Mouse (Mus musculus) heart, embryonic 12.5 days (tissue): Measurements from ENCODE around the gene Lbr. TPM values are rescaled to one million over a fixed set of nuclear protein-coding genes. Genes with fewer than 3 reads are reported as not detected.

Experiments used
- ATAC-seq: fragments of 200-750 bp; cut with Nextera tagmentation; 2 replicates; pipeline ENCODE4 v1.8.0; 2017; ENCODE audit warnings: moderate TSS enrichment, moderate library complexity; ENCODE audit not compliant: insufficient number of reproducible peaks, low FRiP score
- H3K27ac ChIP-seq: fragments of 300-500 bp; sonication (generic); 2 replicates; pipeline ENCODE4 v1.5.1; 2016; ENCODE audit warnings: mild to moderate bottlenecking, moderate library complexity; ENCODE audit not compliant: poor library complexity, severe bottlenecking
- H3K27me3 ChIP-seq: fragments of 300-500 bp; sonication (generic); replicated peaks from 2 replicates; pipeline ENCODE4 v1.6.1; 2016; ENCODE audit warnings: mild to moderate bottlenecking, moderate library complexity
- H3K36me3 ChIP-seq: fragments of 300-500 bp; sonication (generic); 2 replicates; pipeline ENCODE4 v1.6.1; 2016; ENCODE audit warnings: mild to moderate bottlenecking, moderate library complexity
- H3K4me1 ChIP-seq: fragments of 300-500 bp; sonication (generic); replicated peaks from 2 replicates; pipeline ENCODE4 v1.6.1; 2016; ENCODE audit warnings: mild to moderate bottlenecking
- H3K4me2 ChIP-seq: fragments of 300-500 bp; sonication (generic); 2 replicates; pipeline ENCODE4 v1.6.1; 2016; ENCODE audit warnings: mild to moderate bottlenecking, moderate library complexity
- H3K4me3 ChIP-seq: fragments of 300-500 bp; sonication (generic); 2 replicates; pipeline ENCODE4 v1.5.1; 2016; ENCODE audit warnings: mild to moderate bottlenecking
- H3K9ac ChIP-seq: fragments of 300-500 bp; sonication (generic); 2 replicates; pipeline ENCODE4 v1.6.1; 2016; ENCODE audit warnings: mild to moderate bottlenecking, moderate library complexity
- H3K9me3 ChIP-seq: fragments of 300-500 bp; sonication (generic); replicated peaks from 2 replicates; pipeline ENCODE4 v1.6.1; 2016; ENCODE audit warnings: mild to moderate bottlenecking, moderate library complexity
- WGBS: fragments of 180-500 bp; shearing (Covaris S2); methylation state at CpG from one replicate; pipeline ENCODE4 v1.1.7; 2016; 5-methylcytosine and 5-hydroxymethylcytosine counted together
- polyA plus RNA-seq: library from polyadenylated mRNA; unstranded; fragments of >200 nt; fragmentation: Nextera tagmentation; extraction: Ambion mirVana; gene quantifications from 2 replicates; pipeline ENCODE4 v1.2.1, GENCODE M21; 2016

The Lbr gene
- polyA plus RNA-seq, 1 experiment from 2014 or later: 105 TPM

GRCm38 (mm10) chr1:181852466-181852865, 9.6 kb upstream of the Lbr start:
- Histone ChIP-seq H3K4me3 (peak overlapping the region; percentile 24), H3K4me2 (peak overlapping the region; percentile 68), H3K4me1 (peaks cover 15% of the 10 kb centered on the region), H3K27ac (no peak overlapping the region), H3K27me3 (no peaks in the 10 kb centered on the region), H3K36me3 (no peaks in the 10 kb centered on the region), H3K9ac (0 out of 2 replicates have a peak overlapping the region, but pooled peaks have one; percentile 1), H3K9me3 (no peaks in the 10 kb centered on the region)
- 28% methylated on average over 13 of the region's 13 CpGs for WGBS
- no peak for ATAC-seq

- Histone ChIP-seq H3K9ac (no peak overlapping the region), H3K27ac (no peak overlapping the region), H3K27me3 (no peaks in the 10 kb centered on the region), H3K36me3 (no peaks in the 10 kb centered on the region), H3K4me2 (peak overlapping the region; percentile 68; the same call in 1 of the 2 replicates), H3K4me3 (no peak overlapping the region; the same call in 1 of the 2 replicates), H3K4me1 (peaks cover 15% of the 10 kb centered on the region), H3K9me3 (no peaks in the 10 kb centered on the region)
- 58% methylated on average over 12 of the region's 12 CpGs for WGBS
- ATAC-seq: 0 out of 2 replicates have a peak, but pooled peaks have one; percentile 9
Observed at GRCm38 (mm10) chr1:181851521-181852310, 8.9 kb upstream of the Lbr start.

- 81% methylated on average over 4 of the region's 4 CpGs for WGBS
- no peak overlapping the region for H3K9ac ChIP-seq
Observed at GRCm38 (mm10) chr1:181850441-181850840, 7.6 kb upstream of the Lbr start.

GRCm38 (mm10) chr1:181848210-181848609, 5.4 kb upstream of the Lbr start:
- Histone ChIP-seq H3K4me3 (no peak overlapping the region), H3K36me3 (no peaks in the 10 kb centered on the region), H3K27ac (no peak overlapping the region), H3K4me2 (no peak overlapping the region), H3K27me3 (0 out of 2 replicates have a peak, but pooled peaks cover 11% of the 10 kb centered on the region), H3K9ac (no peak overlapping the region), H3K9me3 (no peaks in the 10 kb centered on the region), H3K4me1 (peaks cover 12% of the 10 kb centered on the region)
- WGBS: 88% methylated on average over 1 of the region's 1 CpGs
- no peak for ATAC-seq

More at GRCm38 (mm10) chr1:181850441-181850840, 7.6 kb upstream of the Lbr start:
- 0 out of 2 replicates have a peak, but pooled peaks cover 4% of the 10 kb centered on the region for H3K27me3 ChIP-seq
- H3K4me3 ChIP-seq: no peak overlapping the region
- ATAC-seq: no peak
- H3K4me2 ChIP-seq: no peak overlapping the region
- H3K9me3 ChIP-seq: no peaks in the 10 kb centered on the region
- H3K36me3 ChIP-seq: no peaks in the 10 kb centered on the region
- peaks cover 15% of the 10 kb centered on the region for H3K4me1 ChIP-seq
- no peak overlapping the region for H3K27ac ChIP-seq

- Histone ChIP-seq H3K27ac (no peak overlapping the region), H3K4me2 (no peak overlapping the region), H3K4me3 (no peak overlapping the region), H3K9ac (no peak overlapping the region), H3K9me3 (no peaks in the 10 kb centered on the region), H3K36me3 (no peaks in the 10 kb centered on the region), H3K4me1 (peaks cover 3% of the 10 kb centered on the region), H3K27me3 (0 out of 2 replicates have a peak, but pooled peaks cover 11% of the 10 kb centered on the region)
- ATAC-seq: no peak
- 90% methylated on average over 3 of the region's 3 CpGs for WGBS
Observed at GRCm38 (mm10) chr1:181847396-181847795, 4.5 kb upstream of the Lbr start.

GRCm38 (mm10) chr1:181845767-181846166, 2.9 kb upstream of the Lbr start:
- WGBS: 86% methylated on average over 3 of the region's 3 CpGs
- no peak overlapping the region for H3K27ac ChIP-seq
- H3K4me2 ChIP-seq: no peak overlapping the region
- H3K4me3 ChIP-seq: no peak overlapping the region
- 0 out of 2 replicates have a peak, but pooled peaks cover 11% of the 10 kb centered on the region for H3K27me3 ChIP-seq
- peaks cover 5% of the 10 kb centered on the region for H3K4me1 ChIP-seq
- H3K9me3 ChIP-seq: no peaks in the 10 kb centered on the region
- H3K36me3 ChIP-seq: no peaks in the 10 kb centered on the region
- no peak overlapping the region for H3K9ac ChIP-seq
- no peak for ATAC-seq

GRCm38 (mm10) chr1:181844874-181845547, 2.2 kb upstream of the Lbr start:
- H3K4me3 ChIP-seq: no peak overlapping the region
- ATAC-seq: no peak
- 73% methylated on average over 15 of the region's 15 CpGs for whole genome bisulfite sequencing

GRCm38 (mm10) chr1:181841864-181842672, 778 bp downstream of the Lbr start:
- Histone ChIP-seq H3K36me3 (peaks cover 8% of the 10 kb centered on the region), H3K4me2 (peak overlapping the region; percentile 82), H3K4me3 (peak overlapping the region; percentile 77), H3K4me1 (peaks cover 20% of the 10 kb centered on the region), H3K27ac (peak overlapping the region; percentile 92), H3K9me3 (no peaks in the 10 kb centered on the region), H3K9ac (peak overlapping the region; percentile 91), H3K27me3 (0 out of 2 replicates have a peak, but pooled peaks cover 11% of the 10 kb centered on the region)
- ATAC-seq: peak; percentile 99
- under 1% methylated on average over 106 of the region's 113 CpGs for WGBS

More at GRCm38 (mm10) chr1:181844874-181845547, 2.2 kb upstream of the Lbr start:
- Histone ChIP-seq H3K36me3 (no peaks in the 10 kb centered on the region), H3K4me1 (peaks cover 9% of the 10 kb centered on the region), H3K4me2 (no peak overlapping the region), H3K27me3 (0 out of 2 replicates have a peak, but pooled peaks cover 11% of the 10 kb centered on the region), H3K27ac (no peak overlapping the region), H3K9ac (no peak overlapping the region), H3K9me3 (no peaks in the 10 kb centered on the region)

- Histone ChIP-seq H3K36me3 (peaks cover 14% of the 10 kb centered on the region), H3K4me1 (peaks cover 20% of the 10 kb centered on the region), H3K9me3 (no peaks in the 10 kb centered on the region), H3K27ac (peak overlapping the region; percentile 92), H3K9ac (peak overlapping the region; percentile 91), H3K27me3 (0 out of 2 replicates have a peak, but pooled peaks cover 11% of the 10 kb centered on the region), H3K4me2 (peak overlapping the region; percentile 82), H3K4me3 (peak overlapping the region; percentile 77)
- 0% methylated on average over 16 of the region's 16 CpGs for WGBS
- ATAC-seq: no peak
Observed at GRCm38 (mm10) chr1:181841396-181841795, 1.4 kb downstream of the Lbr start.

GRCm38 (mm10) chr1:181839746-181840366, 3.0 kb downstream of the Lbr start:
- H3K9ac ChIP-seq: peak overlapping the region; percentile 45; the same call in 1 of the 2 replicates
- H3K4me1 ChIP-seq: peaks cover 20% of the 10 kb centered on the region
- H3K27ac ChIP-seq: no peak overlapping the region
- H3K9me3 ChIP-seq: no peaks in the 10 kb centered on the region
- 0 out of 2 replicates have a peak, but pooled peaks cover 5% of the 10 kb centered on the region for H3K27me3 ChIP-seq
- peak overlapping the region; percentile 63 for H3K4me2 ChIP-seq
- H3K4me3 ChIP-seq: peak overlapping the region; percentile 29
- H3K36me3 ChIP-seq: peaks cover 28% of the 10 kb centered on the region
- 9% methylated on average over 6 of the region's 6 CpGs for WGBS
- ATAC-seq: no peak
